Mouse (Mus musculus): Measurements from ENCODE around the gene Spns2. TPM values are rescaled to one million over a fixed set of nuclear protein-coding genes. Genes with fewer than 3 reads are reported as not detected.
A peak's percentile ranks its signal among the peaks of the same experiment; 100 is the strongest.

The Spns2 gene
- total and polyA plus RNA-seq, 3 experiments = 0.07 to 0.17 (median 0.14) TPM

DNA sequence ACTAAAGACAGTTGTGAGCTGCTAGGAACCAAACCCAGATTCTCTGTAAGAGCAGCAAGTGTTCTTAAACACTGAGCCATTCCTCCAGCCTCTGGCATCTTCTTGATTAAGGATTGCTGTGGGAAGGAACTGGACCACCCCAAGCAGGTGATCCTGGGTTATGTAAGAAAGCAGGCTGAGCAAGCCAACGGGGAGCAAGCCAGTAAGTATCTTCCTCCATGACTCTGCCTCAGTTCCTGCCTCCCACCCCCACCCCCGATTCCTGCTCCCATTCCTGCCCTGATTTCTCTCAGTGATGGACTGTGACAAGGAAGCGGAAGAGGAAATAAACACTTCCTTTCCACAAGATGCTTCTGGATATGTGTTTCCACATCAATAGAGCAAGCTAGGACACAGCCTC lies 43.2 kb upstream of the Spns2 start:
- no peak overlapping the region for H3K4me2 ChIP-seq (ENCODE audit: insufficient read depth, low read depth, poor library complexity, severe bottlenecking)
- no peak for TF ChIP-seq SIN3A (IDR thresholded peaks at IDR 0.05; ENCODE audit: low read length)
- dilution Hi-C loops (cut with MboI; ENCODE audit: extremely low pct_ligation_motif_present, extremely low pct_unique_long_range_greater_than_20kb, low sequenced_read_pairs) = no loop called here

DNA sequence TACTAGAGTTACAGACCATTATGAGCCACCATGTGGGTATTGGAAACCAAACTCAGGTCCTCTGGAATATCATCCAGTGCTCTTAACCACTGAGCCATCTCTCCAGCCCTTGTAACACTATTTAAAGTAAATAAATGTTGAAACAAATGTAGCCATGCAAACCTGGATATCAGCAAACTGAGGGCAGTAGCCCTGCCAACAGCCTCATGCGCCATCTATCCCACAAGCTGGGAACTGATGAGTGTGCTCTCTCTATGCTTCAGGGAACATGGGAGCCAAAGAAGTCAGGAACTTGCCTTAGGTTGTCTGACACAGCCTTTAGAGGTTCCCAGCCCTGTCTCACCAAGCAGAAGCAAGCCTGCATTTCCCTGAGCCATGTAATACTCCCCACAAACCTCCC lies 41.9 kb upstream of the Spns2 start:
- no peak overlapping the region for H3K9ac ChIP-seq (ENCODE audit: insufficient read depth, low read depth)
- H3K4me1 ChIP-seq (ENCODE audit: control insufficient read depth in 1 of 2, insufficient read depth in 2 of 2) = peaks cover 11 to 51% of the 10 kb centered on the region in 2 experiments
- H3K9me3 ChIP-seq (replicated peaks; ENCODE audit: low read length) = peaks cover 3% of the 10 kb centered on the region
- no peak for DNase-seq (ENCODE audit: extremely low read depth)
- no peak overlapping the region for H3K27ac ChIP-seq (ENCODE audit: insufficient read depth, low read depth)
- in situ Hi-C loops (cut with MboI; ENCODE audit: low pct_ligation_motif_present, low pct_unique_long_range_greater_than_20kb, low sequenced_read_pairs) (loop anchor here (25.0 kb wide), 1 partner anchor 319 kb away; the partner anchor contains the start of genes 4933427D14Rik, Gm43951, Med31 and Txndc17), dilution Hi-C loops (cut with MboI; ENCODE audit: extremely low pct_ligation_motif_present, extremely low pct_unique_long_range_greater_than_20kb, low sequenced_read_pairs) (no loop called here)
- no peak overlapping the region for H3K4me2 ChIP-seq (ENCODE audit: insufficient read depth, low read depth, poor library complexity, severe bottlenecking)
- H3K36me3 ChIP-seq (replicated peaks in 1 of 2; ENCODE audit: control insufficient read depth in 1 of 2, insufficient read depth in 1 of 2, low read length in 1 of 2) = no peaks in the 10 kb centered on the region
- H3K27me3 ChIP-seq (replicated peaks) = no peaks in the 10 kb centered on the region
- no peaks in the 10 kb centered on the region for H3K79me2 ChIP-seq (replicated peaks; ENCODE audit: control insufficient read depth, extremely low read depth, insufficient read depth, poor library complexity, severe bottlenecking)
- H3K4me3 ChIP-seq (replicated peaks in 1 of 3; ENCODE audit: low read depth in 2 of 3, low read length in 2 of 3, poor library complexity in 1 of 3) = no peak overlapping the region
- peak; percentile 18; the same call in 1 of the 2 replicates for TF ChIP-seq RAD21 (IDR thresholded peaks at IDR 0.05; ENCODE audit: low read depth, low read length)
- no peak for TF ChIP-seq ETS1 (conservative IDR thresholded peaks at IDR 0.05; ENCODE audit: low read depth, low read length)

More for the DNA sequence above, 43.2 kb upstream of the Spns2 start:
- Histone ChIP-seq H3K4me1 (ENCODE audit: control insufficient read depth in 1 of 2, insufficient read depth in 2 of 2) (peaks cover 23 to 64% of the 10 kb centered on the region in 2 experiments), H3K9ac (ENCODE audit: insufficient read depth, low read depth) (no peak overlapping the region), H3K79me2 (replicated peaks; ENCODE audit: control insufficient read depth, extremely low read depth, insufficient read depth, poor library complexity, severe bottlenecking) (no peaks in the 10 kb centered on the region), H3K27me3 (replicated peaks) (no peaks in the 10 kb centered on the region), H3K4me3 (replicated peaks in 1 of 3; ENCODE audit: low read depth in 2 of 3, low read length in 2 of 3, poor library complexity in 1 of 3) (no peak overlapping the region), H3K9me3 (replicated peaks; ENCODE audit: low read length) (peaks cover 3% of the 10 kb centered on the region), H3K36me3 (replicated peaks in 1 of 2; ENCODE audit: control insufficient read depth in 1 of 2, insufficient read depth in 1 of 2, low read length in 1 of 2) (no peaks in the 10 kb centered on the region), H3K27ac (ENCODE audit: insufficient read depth, low read depth) (no peak overlapping the region)
- no peak for DNase-seq (ENCODE audit: extremely low read depth)
- in situ Hi-C loops (cut with MboI; ENCODE audit: low pct_ligation_motif_present, low pct_unique_long_range_greater_than_20kb, low sequenced_read_pairs) = loop anchor here (25.0 kb wide), 1 partner anchor 321 kb away; the partner anchor contains the start of genes 4933427D14Rik, Gm43951, Med31 and Txndc17

- dilution Hi-C loops (cut with MboI; ENCODE audit: extremely low pct_ligation_motif_present, extremely low pct_unique_long_range_greater_than_20kb, low sequenced_read_pairs) = no loop called here
- no peak overlapping the region for H3K9ac ChIP-seq (ENCODE audit: insufficient read depth, low read depth)
- no peaks in the 10 kb centered on the region for H3K27me3 ChIP-seq (replicated peaks)
- H3K27ac ChIP-seq (ENCODE audit: insufficient read depth, low read depth) = no peak overlapping the region
- H3K4me2 ChIP-seq (ENCODE audit: insufficient read depth, low read depth, poor library complexity, severe bottlenecking) = no peak overlapping the region
- peaks cover 7 to 50% of the 10 kb centered on the region in 2 experiments for H3K4me1 ChIP-seq (ENCODE audit: control insufficient read depth in 1 of 2, insufficient read depth in 2 of 2)
- H3K4me3 ChIP-seq (replicated peaks in 1 of 3; ENCODE audit: low read depth in 2 of 3, low read length in 2 of 3, poor library complexity in 1 of 3) = no peak overlapping the region
- in situ Hi-C loops (cut with MboI; ENCODE audit: low pct_ligation_motif_present, low pct_unique_long_range_greater_than_20kb, low sequenced_read_pairs) = loop anchor here (25.0 kb wide), 1 partner anchor 319 kb away; the partner anchor contains the start of genes 4933427D14Rik, Gm43951, Med31 and Txndc17
- H3K36me3 ChIP-seq (replicated peaks in 1 of 2; ENCODE audit: control insufficient read depth in 1 of 2, insufficient read depth in 1 of 2, low read length in 1 of 2) = no peaks in the 10 kb centered on the region
- TF ChIP-seq JUN (IDR thresholded peaks at IDR 0.05; ENCODE audit: insufficient read depth, low read depth, low read length) (no peak), NELFE (IDR thresholded peaks at IDR 0.05; ENCODE audit: low read depth, low read length) (no peak), MXI1 (IDR thresholded peaks at IDR 0.05; ENCODE audit: low read depth, low read length) (no peak), E2F4 (IDR thresholded peaks at IDR 0.05; ENCODE audit: insufficient replicate concordance, low read depth, low read length) (no peak), MYC (IDR thresholded peaks at IDR 0.05; ENCODE audit: low read depth, low read length) (no peak), TCF12 (IDR thresholded peaks at IDR 0.05; ENCODE audit: low read depth, low read length) (no peak), USF1 (IDR thresholded peaks at IDR 0.05; ENCODE audit: low read depth, low read length) (no peak), PAX5 (IDR thresholded peaks at IDR 0.05; ENCODE audit: low read length) (no peak), IRF4 (IDR thresholded peaks at IDR 0.05; ENCODE audit: low read depth, low read length) (no peak), EP300 (IDR thresholded peaks at IDR 0.05; ENCODE audit: low read length) (no peak), MAZ (IDR thresholded peaks at IDR 0.05; ENCODE audit: low read depth, low read length) (no peak), TBP (conservative IDR thresholded peaks at IDR 0.05; ENCODE audit: low read depth, low read length) (no peak), MEF2A (IDR thresholded peaks at IDR 0.05; ENCODE audit: borderline replicate concordance, low read depth, low read length) (no peak), ZC3H11A (IDR thresholded peaks at IDR 0.05; ENCODE audit: low read depth, low read length) (no peak), ZKSCAN1 (IDR thresholded peaks at IDR 0.05; ENCODE audit: borderline replicate concordance, low read depth, low read length) (no peak)
- H3K9me3 ChIP-seq (replicated peaks; ENCODE audit: low read length) = peaks cover 3% of the 10 kb centered on the region
- DNase-seq (ENCODE audit: extremely low read depth) = no peak
- H3K79me2 ChIP-seq (replicated peaks; ENCODE audit: control insufficient read depth, extremely low read depth, insufficient read depth, poor library complexity, severe bottlenecking) = no peaks in the 10 kb centered on the region
Observed at GRCm38 (mm10) chr11:72531144-72531543, 41.4 kb upstream of the Spns2 start.

All from CH12.LX (cell line).